Mouse (Mus musculus): ENCODE results near the gene Acbd3. TPM values are rescaled to one million over a fixed set of nuclear protein-coding genes. Genes with fewer than 3 reads are reported as not detected.

The Acbd3 gene
- polyA plus RNA-seq, 1 experiment from 2014 or later, result 18.5 TPM

DNA sequence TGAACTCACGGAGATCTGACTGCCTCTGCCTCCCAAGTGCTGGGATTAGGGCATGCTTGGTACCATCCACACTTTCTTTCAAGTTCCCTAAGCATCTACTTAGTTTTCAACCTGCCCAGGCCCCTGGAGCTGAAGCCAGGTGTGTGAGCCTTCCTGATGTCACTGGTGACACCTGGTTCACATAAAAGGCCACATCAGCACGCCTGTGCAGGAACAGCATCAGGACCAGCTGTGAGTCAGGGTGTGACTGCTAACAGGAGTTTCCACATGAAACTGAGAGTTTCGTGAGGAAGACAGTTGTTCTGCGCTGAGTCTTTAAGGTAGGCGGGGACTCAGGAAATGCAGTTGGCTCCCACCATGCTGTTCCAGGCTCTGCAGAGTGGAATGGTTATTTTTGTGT lies 39.5 kb downstream of the Acbd3 start:
- Histone ChIP-seq H3K9me3 (no peaks in the 10 kb centered on the region), H3K4me3 (no peak overlapping the region), H3K4me1 (peaks cover 30% of the 10 kb centered on the region), H3K36me3 (replicated peaks) (no peaks in the 10 kb centered on the region), H3K27ac (replicated peaks) (no peak overlapping the region), H3K27me3 (replicated peaks; ENCODE audit: low read depth, poor library complexity, severe bottlenecking) (peaks cover 26% of the 10 kb centered on the region)
- WGBS, result 84% methylated on average over 5 of the region's 5 CpGs
- DNase-seq (ENCODE audit: low spot score), result no peak

GRCm38 (mm10) chr1:180766557-180766956 lies 40.7 kb downstream of the Acbd3 start:
- Histone ChIP-seq H3K27ac (replicated peaks) (no peak overlapping the region), H3K9me3 (no peaks in the 10 kb centered on the region), H3K36me3 (replicated peaks) (no peaks in the 10 kb centered on the region), H3K27me3 (replicated peaks; ENCODE audit: low read depth, poor library complexity, severe bottlenecking) (peaks cover 26% of the 10 kb centered on the region), H3K4me3 (no peak overlapping the region), H3K4me1 (peaks cover 30% of the 10 kb centered on the region)
- DNase-seq (ENCODE audit: low spot score), result no peak
- 59% methylated on average over 5 of the region's 5 CpGs for WGBS

DNA sequence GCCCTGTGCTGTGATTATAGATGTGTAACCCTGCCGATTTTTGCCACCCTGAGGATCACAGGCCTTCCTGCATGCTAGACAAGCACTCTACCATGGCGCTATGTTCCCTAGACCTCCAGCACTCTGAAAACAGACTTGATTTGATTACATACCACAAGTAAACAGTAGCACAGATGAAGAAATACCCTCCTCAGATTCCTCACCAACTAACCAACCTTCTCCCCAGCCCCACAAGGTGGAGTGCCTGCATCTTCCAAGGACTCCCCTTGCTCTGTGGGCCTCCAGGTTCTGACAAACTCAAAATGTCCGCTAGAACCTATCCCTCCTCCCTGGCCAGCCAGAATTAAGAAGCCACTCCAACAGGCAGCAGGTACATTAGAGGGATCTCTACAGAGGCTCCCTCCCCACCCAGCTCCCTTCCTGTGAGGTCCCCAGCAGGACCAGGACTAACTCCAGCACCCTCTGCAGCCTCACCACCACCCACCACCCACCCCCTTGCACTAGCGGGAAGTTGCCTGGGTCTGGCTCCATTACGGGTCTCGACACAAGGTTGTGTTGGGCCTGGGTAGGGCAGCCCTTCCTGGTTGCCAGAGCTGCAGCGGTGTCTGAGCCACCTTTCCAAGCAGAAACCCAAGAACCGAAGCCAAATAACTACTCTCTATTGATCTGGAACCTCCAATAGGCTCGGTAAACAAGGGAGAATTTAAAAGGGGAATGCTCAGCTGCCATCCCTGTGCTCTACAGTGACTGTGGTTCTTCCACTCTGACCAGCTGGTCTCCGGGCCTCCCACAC lies 41.9 kb downstream of the Acbd3 start:
- H3K4me3 ChIP-seq, result peak overlapping the region; percentile 60
- no peaks in the 10 kb centered on the region for H3K9me3 ChIP-seq
- no peak for DNase-seq (ENCODE audit: low spot score)
- H3K4me1 ChIP-seq, result peaks cover 30% of the 10 kb centered on the region
- peaks cover 17% of the 10 kb centered on the region for H3K27me3 ChIP-seq (replicated peaks; ENCODE audit: low read depth, poor library complexity, severe bottlenecking)
- peak overlapping the region; percentile 86 for H3K27ac ChIP-seq (replicated peaks)
- WGBS, result 16% methylated on average over 10 of the region's 10 CpGs
- H3K36me3 ChIP-seq (replicated peaks), result no peaks in the 10 kb centered on the region

GRCm38 (mm10) chr1:180768334-180769168 lies 42.7 kb downstream of the Acbd3 start:
- peaks cover 9% of the 10 kb centered on the region for H3K27me3 ChIP-seq (replicated peaks; ENCODE audit: low read depth, poor library complexity, severe bottlenecking)
- H3K36me3 ChIP-seq (replicated peaks), result no peaks in the 10 kb centered on the region
- WGBS, result 3% methylated on average over 37 of the region's 37 CpGs
- DNase-seq (ENCODE audit: low spot score), result peak; percentile 85
- no peaks in the 10 kb centered on the region for H3K9me3 ChIP-seq
- peak overlapping the region; percentile 60 for H3K4me3 ChIP-seq
- H3K4me1 ChIP-seq, result peaks cover 22% of the 10 kb centered on the region
- peak overlapping the region; percentile 86 for H3K27ac ChIP-seq (replicated peaks)

DNA sequence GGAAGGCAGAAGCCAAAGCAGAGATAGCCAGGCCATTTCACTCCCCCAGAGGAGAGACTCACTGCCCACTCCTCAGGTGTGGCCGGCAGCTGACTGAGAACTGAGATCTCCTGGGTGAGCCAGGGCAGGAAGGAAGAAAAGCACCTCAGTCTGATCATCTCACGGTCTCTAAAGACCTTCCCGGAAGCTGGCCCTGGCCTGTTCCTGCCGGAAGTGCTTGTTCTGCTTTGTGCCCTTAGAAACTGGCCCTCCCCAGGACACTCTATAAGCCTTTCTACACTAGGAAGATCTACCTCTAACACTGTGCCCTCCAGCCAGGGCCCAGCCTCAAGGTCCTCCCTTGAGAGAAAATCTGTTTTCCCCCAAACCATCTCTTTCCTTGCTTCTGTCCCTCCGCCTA lies 45.5 kb downstream of the Acbd3 start:
- Histone ChIP-seq H3K27me3 (replicated peaks; ENCODE audit: low read depth, poor library complexity, severe bottlenecking) (peaks cover 8% of the 10 kb centered on the region), H3K27ac (replicated peaks) (no peak overlapping the region), H3K4me1 (peaks cover 30% of the 10 kb centered on the region), H3K36me3 (replicated peaks) (no peaks in the 10 kb centered on the region), H3K4me3 (no peak overlapping the region), H3K9me3 (no peaks in the 10 kb centered on the region; the same call in 1 of the 2 replicates)
- DNase-seq (ENCODE audit: low spot score), result no peak
- WGBS, result 81% methylated on average over 5 of the region's 5 CpGs

DNA sequence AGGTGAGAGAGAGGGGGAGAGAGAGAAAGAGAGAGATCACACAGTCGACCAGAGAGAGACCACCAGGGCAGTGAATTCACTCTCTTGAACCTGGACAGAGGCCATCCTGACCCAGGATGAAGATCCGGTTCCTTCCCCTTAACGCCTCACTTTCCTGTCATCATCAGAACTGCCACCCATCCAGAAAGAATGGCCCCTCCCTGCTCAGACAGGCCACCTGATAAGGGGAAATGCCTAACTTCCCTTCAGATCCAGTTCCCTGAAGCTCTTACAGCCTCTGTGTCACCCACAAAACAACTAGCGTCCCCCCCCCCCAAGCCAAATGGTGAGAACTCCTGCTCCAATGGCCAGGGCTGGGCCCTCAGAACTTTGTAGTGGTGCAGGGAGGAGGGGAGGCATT lies 45.9 kb downstream of the Acbd3 start:
- Histone ChIP-seq H3K9me3 (no peaks in the 10 kb centered on the region; the same call in 1 of the 2 replicates), H3K27me3 (replicated peaks; ENCODE audit: low read depth, poor library complexity, severe bottlenecking) (peaks cover 8% of the 10 kb centered on the region)
- no peak for DNase-seq (ENCODE audit: low spot score)

GRCm38 (mm10) chr1:180772291-180772690 lies 46.4 kb downstream of the Acbd3 start:
- Histone ChIP-seq H3K4me1 (peaks cover 37% of the 10 kb centered on the region), H3K9me3 (no peaks in the 10 kb centered on the region; the same call in 1 of the 2 replicates), H3K4me3 (no peak overlapping the region), H3K27ac (replicated peaks) (no peak overlapping the region), H3K36me3 (replicated peaks) (no peaks in the 10 kb centered on the region), H3K27me3 (replicated peaks; ENCODE audit: low read depth, poor library complexity, severe bottlenecking) (peaks cover 8% of the 10 kb centered on the region)
- WGBS, result 90% methylated on average over 3 of the region's 3 CpGs
- DNase-seq (ENCODE audit: low spot score), result no peak

More for the DNA sequence above, 45.9 kb downstream of the Acbd3 start:
- no peaks in the 10 kb centered on the region for H3K36me3 ChIP-seq (replicated peaks)
- H3K4me3 ChIP-seq, result no peak overlapping the region
- peaks cover 34% of the 10 kb centered on the region for H3K4me1 ChIP-seq
- WGBS, result 69% methylated on average over 4 of the region's 4 CpGs
- no peak overlapping the region for H3K27ac ChIP-seq (replicated peaks)

GRCm38 (mm10) chr1:180774664-180775063 lies 48.8 kb downstream of the Acbd3 start:
- DNase-seq (ENCODE audit: low spot score), result peak; percentile 53
- H3K9me3 ChIP-seq, result no peaks in the 10 kb centered on the region; the same call in 1 of the 2 replicates
- H3K4me1 ChIP-seq, result peaks cover 39% of the 10 kb centered on the region
- H3K36me3 ChIP-seq (replicated peaks), result no peaks in the 10 kb centered on the region
- H3K4me3 ChIP-seq, result no peak overlapping the region
- no peak overlapping the region for H3K27ac ChIP-seq (replicated peaks)
- WGBS, result 63% methylated on average over 3 of the region's 3 CpGs
- peaks cover 11% of the 10 kb centered on the region for H3K27me3 ChIP-seq (replicated peaks; ENCODE audit: low read depth, poor library complexity, severe bottlenecking)

DNA sequence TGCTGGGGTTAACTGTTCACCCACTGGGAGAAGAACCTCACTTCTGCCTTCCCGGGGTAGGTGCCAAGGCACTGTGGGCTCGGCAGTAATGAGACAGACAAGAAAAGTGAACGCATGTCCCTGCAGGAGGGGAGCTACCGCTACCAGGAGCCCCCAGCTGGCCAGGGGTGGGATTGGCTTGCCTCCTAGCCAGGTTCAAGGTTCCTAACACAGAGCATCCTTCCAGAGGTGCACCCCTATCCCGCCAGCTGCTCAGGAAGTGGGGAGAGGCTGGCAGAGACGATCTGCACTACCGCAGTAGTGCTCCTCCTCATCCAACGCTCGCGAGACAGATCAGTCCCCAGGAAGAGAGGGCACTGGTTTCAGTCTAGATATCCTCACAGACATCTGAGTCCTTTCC lies 49.5 kb downstream of the Acbd3 start:
- Histone ChIP-seq H3K4me3 (no peak overlapping the region), H3K9me3 (no peaks in the 10 kb centered on the region; the same call in 1 of the 2 replicates), H3K4me1 (peaks cover 39% of the 10 kb centered on the region), H3K27me3 (replicated peaks; ENCODE audit: low read depth, poor library complexity, severe bottlenecking) (peaks cover 12% of the 10 kb centered on the region), H3K36me3 (replicated peaks) (no peaks in the 10 kb centered on the region), H3K27ac (replicated peaks) (no peak overlapping the region)
- no peak for DNase-seq (ENCODE audit: low spot score)
- 86% methylated on average over 10 of the region's 10 CpGs for WGBS

- 73% methylated on average over 6 of the region's 6 CpGs for WGBS
- DNase-seq (ENCODE audit: low spot score), result no peak
- H3K27me3 ChIP-seq (replicated peaks; ENCODE audit: low read depth, poor library complexity, severe bottlenecking), result peaks cover 14% of the 10 kb centered on the region
Observed at GRCm38 (mm10) chr1:180775849-180776493, 50.1 kb downstream of the Acbd3 start.

DNA sequence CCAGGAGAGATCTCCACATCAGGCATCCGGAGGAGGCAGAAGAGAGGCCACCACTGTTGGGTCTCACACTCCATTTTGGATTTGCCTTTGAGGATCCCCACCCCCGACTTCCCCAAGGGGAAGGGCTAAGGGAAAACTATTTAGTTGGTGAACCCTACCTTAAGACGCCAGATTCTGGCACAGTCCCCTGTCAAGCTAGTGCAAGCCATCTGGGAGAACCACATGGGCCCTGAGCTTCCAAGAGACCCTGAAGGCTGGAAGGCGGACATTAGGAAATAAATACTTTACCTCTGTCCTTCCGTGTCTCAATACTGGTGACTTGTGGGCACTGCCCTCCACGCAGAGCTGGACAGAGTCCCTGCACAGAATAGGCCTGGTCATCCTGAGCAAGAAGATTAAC lies 50.7 kb downstream of the Acbd3 start:
- H3K9me3 ChIP-seq, result no peaks in the 10 kb centered on the region; the same call in 1 of the 2 replicates
- whole genome bisulfite sequencing, result 83% methylated on average over 6 of the region's 6 CpGs
- H3K27ac ChIP-seq (replicated peaks), result 0 out of 2 replicates have a peak overlapping the region, but pooled peaks have one; percentile 96
- H3K4me3 ChIP-seq, result 0 out of 2 replicates have a peak overlapping the region, but pooled peaks have one; percentile 85
- H3K27me3 ChIP-seq (replicated peaks; ENCODE audit: low read depth, poor library complexity, severe bottlenecking), result peaks cover 17% of the 10 kb centered on the region
- H3K4me1 ChIP-seq, result peaks cover 39% of the 10 kb centered on the region
- no peak for DNase-seq (ENCODE audit: low spot score)
- H3K36me3 ChIP-seq (replicated peaks), result no peaks in the 10 kb centered on the region

More at GRCm38 (mm10) chr1:180775849-180776493, 50.1 kb downstream of the Acbd3 start:
- H3K27ac ChIP-seq (replicated peaks), result no peak overlapping the region
- no peaks in the 10 kb centered on the region for H3K36me3 ChIP-seq (replicated peaks)
- H3K4me3 ChIP-seq, result no peak overlapping the region
- H3K4me1 ChIP-seq, result peaks cover 39% of the 10 kb centered on the region
- no peaks in the 10 kb centered on the region; the same call in 1 of the 2 replicates for H3K9me3 ChIP-seq

GRCm38 (mm10) chr1:180777289-180777659 lies 51.4 kb downstream of the Acbd3 start:
- Histone ChIP-seq H3K27me3 (replicated peaks; ENCODE audit: low read depth, poor library complexity, severe bottlenecking) (peaks cover 17% of the 10 kb centered on the region), H3K4me1 (peaks cover 39% of the 10 kb centered on the region), H3K27ac (replicated peaks) (peak overlapping the region; percentile 96), H3K4me3 (peak overlapping the region; percentile 85), H3K9me3 (no peaks in the 10 kb centered on the region; the same call in 1 of the 2 replicates), H3K36me3 (replicated peaks) (no peaks in the 10 kb centered on the region)
- WGBS, result 5% methylated on average over 10 of the region's 10 CpGs
- DNase-seq (ENCODE audit: low spot score), result no peak

Measured in embryonic facial prominence, embryonic 10.5 days (tissue).